Mouse (Mus musculus) Patski (cell line): ENCODE measurements around the gene Smyd2. TPM values are rescaled to one million over a fixed set of nuclear protein-coding genes. Genes with fewer than 3 reads are reported as not detected.

Source experiments
- ATAC-seq: fragments of 100-300 bp; one replicate; pipeline ENCODE4 v1.8.0; 2021
- CTCF ChIA-PET: fragments of 350-600 bp; sonication (Branson Sonifier 250); formaldehyde crosslinking; loops from one replicate; lab custom pipeline; 2022; ENCODE audit warnings: inconsistent platforms; lab: Charles Lee
- POLR2A ChIA-PET: fragments of 350-600 bp; sonication (Branson Sonifier 250); formaldehyde crosslinking; loops from one replicate; lab custom pipeline; 2022; ENCODE audit warnings: antibody characterized with exemption, inconsistent platforms; lab: Charles Lee
- DNase-seq: peaks from one replicate; pipeline ENCODE4 v3.0.0-alpha.2; 2011; ENCODE audit warnings: low read depth, low spot score
- H3K27me3 ChIP-seq: fragments of 371-371 bp; one replicate; pipeline ENCODE4 v1.5.1; 2021
- CTCF ChIP-seq: fragments of 100-300 bp; IDR thresholded peaks from one replicate; pipeline ENCODE4 v1.5.1; 2021
- in situ Hi-C: fragments of 300-500 bp; cut with MboI; formaldehyde crosslinking; loops from 3 replicates; pipeline ENCODE4 v1.11.1; 2018; ENCODE audit warnings: low pct_unique_long_range_greater_than_20kb, mixed read lengths
- polyA plus RNA-seq: library from polyadenylated mRNA; unstranded; gene quantifications from one replicate; pipeline ENCODE4 v1.2.3, GENCODE M21; 2021

The Smyd2 gene
- polyA plus RNA-seq, 1 experiment from 2014 or later, result 113 TPM

DNA sequence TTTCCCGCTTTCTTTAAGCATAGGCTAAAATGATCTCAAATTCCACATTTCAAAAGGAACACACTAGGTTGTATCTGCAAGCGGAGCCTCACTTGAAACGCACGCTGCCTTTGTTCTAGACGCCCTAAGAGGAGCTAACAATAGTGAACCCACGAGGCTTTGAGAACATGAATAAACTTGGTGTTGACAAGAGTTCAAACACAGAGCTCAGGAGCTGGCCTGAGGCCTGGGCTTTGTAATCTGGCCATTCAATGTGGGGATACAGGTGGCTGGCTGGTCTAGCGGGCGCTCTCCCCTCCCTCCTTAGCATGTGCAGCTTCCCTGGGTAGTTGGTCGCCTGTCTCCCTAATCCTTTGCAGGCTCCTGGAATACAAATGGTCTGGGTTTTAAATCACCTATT, 24.3 kb downstream of the Smyd2 start:
- in situ Hi-C loops, result no loop called here
- ATAC-seq (no peak), DNase-seq (no peak)
- no peaks in the 10 kb centered on the region for H3K27me3 ChIP-seq
- CTCF ChIA-PET, result interaction anchor here (0.9 to 2.2 kb wide), 2 partner anchors 9 to 14 kb away, joined by 3 to 8 read pairs; no protein-coding TSS in a partner anchor
- TF ChIP-seq CTCF, result no peak
- POLR2A ChIA-PET, result interaction anchor here (1.1 kb wide), 1 partner anchor 10 kb away, joined by 5 read pairs; no protein-coding TSS in a partner anchor

DNA sequence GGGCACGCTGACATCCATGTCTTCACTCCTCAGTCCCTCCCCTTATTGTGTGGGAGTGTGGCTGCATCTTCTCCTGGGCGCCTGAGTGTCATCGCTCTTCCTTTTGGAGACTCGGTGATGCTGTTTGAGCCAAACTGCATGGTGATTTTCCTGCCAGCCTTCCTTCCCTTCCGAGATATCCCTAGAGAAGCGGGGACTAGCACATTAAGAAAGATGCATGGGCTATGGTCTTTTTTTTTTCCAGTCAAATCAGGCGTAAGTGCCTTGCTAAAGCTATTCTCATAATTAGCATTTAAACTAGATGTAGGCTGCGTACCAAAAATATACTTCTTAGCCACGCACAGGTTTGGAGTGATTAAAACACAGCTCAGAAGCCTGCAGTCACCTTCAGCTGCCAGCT, 28.0 kb downstream of the Smyd2 start:
- in situ Hi-C loops, result no loop called here
- H3K27me3 ChIP-seq, result no peaks in the 10 kb centered on the region
- DNase-seq (no peak), ATAC-seq (no peak)
- ChIA-PET POLR2A (no interaction called here), CTCF (no interaction called here)
- TF ChIP-seq CTCF, result no peak

DNA sequence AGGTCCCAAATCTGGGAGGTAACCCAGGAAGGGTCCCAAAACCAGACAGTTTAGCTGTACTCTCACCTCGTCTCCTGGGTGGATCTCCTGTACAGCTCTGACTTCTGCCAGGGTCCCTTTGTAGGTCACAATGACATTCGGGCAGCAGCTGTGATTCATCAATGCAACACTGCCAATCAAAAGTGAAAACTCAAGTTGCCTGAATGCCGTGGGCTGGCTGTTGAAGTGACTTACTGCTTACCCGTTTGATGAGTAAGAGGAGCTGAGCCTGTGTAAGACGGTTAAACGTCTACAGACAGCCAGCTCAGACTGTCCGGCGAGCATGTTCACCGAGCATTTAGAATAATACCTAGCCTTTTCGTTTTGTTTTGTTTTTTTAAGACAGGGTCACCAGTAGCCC, 33.4 kb downstream of the Smyd2 start:
- DNase-seq (no peak), ATAC-seq (no peak)
- ChIA-PET POLR2A (no interaction called here), CTCF (interaction anchor here (1.1 to 2.5 kb wide), 7 partner anchors 9 to 182 kb away, joined by 3 to 13 read pairs (median 5); partner anchors contain the start of gene Smyd2)
- in situ Hi-C loops, result loop anchor here (5.0 kb wide), 2 partner anchors 34 to 84 kb away; partner anchors contain the start of gene Smyd2
- no peaks in the 10 kb centered on the region for H3K27me3 ChIP-seq
- no peak for TF ChIP-seq CTCF

DNA sequence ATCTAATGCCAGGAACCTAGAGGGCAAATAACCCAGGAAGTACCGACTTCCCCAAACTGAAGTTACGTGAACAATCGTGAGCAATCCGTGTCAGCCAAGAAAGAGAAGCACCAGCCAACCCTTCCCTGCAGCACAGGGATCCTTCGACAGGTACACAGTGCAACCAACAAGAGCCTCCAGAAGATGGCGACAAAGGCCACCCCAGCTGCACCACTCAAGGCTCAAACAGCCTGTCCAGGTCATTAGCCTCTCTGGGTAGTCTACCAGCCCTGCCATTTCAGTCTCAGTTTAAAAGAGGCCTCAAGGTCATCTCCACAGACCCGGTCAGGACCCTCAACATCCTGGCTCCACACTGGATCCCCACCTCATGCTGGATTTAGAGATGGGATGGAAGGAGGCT, 34.6 kb downstream of the Smyd2 start:
- in situ Hi-C loops, result loop anchor here (5.0 kb wide), 2 partner anchors 35 to 85 kb away; partner anchors contain the start of gene Smyd2
- POLR2A ChIA-PET, result interaction anchor here (1.7 kb wide), 1 partner anchor 10 kb away, joined by 5 read pairs; no protein-coding TSS in a partner anchor
- ATAC-seq, result peak; percentile 82
- no peak for TF ChIP-seq CTCF
- H3K27me3 ChIP-seq, result no peaks in the 10 kb centered on the region
- CTCF ChIA-PET, result interaction anchor here (0.7 to 2.5 kb wide), 14 partner anchors 10 to 181 kb away, joined by 3 to 13 read pairs (median 4); partner anchors contain the start of gene Smyd2
- no peak for DNase-seq

DNA sequence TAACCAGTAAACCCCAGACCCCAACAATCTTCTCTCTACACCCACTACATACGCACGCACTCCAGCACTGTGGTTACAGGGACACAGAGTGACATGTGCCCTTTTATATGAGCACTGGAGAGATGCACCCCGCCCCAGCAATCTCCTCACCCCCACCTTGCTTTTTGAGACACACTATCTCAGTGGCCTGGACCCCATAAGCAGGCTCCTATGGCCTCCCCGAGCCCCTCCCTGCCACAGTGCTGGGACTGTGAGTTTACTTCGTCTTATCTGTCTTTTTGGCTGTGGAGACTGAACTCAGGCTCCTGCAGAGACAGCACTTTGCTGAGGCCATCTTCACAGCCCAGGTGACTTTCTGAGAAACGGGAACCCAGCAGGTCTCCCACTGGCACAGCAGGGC, 36.2 kb downstream of the Smyd2 start:
- TF ChIP-seq CTCF, result no peak
- H3K27me3 ChIP-seq, result no peaks in the 10 kb centered on the region
- DNase-seq (no peak), ATAC-seq (no peak)
- in situ Hi-C loops, result loop anchor here (5.0 kb wide), 2 partner anchors 36 to 86 kb away; partner anchors contain the start of gene Smyd2
- CTCF ChIA-PET, result interaction anchor here (1.0 to 1.3 kb wide), 2 partner anchors 14 to 37 kb away, joined by 3 read pairs; no protein-coding TSS in a partner anchor
- POLR2A ChIA-PET, result interaction anchor here (0.5 kb wide), 1 partner anchor 40 kb away, joined by 3 read pairs; no protein-coding TSS in a partner anchor

- TF ChIP-seq CTCF, result no peak
- ChIA-PET CTCF (no interaction called here), POLR2A (no interaction called here)
- in situ Hi-C loops, result loop anchor here (5.0 kb wide), 2 partner anchors 37 to 87 kb away; partner anchors contain the start of gene Smyd2
- DNase-seq (no peak), ATAC-seq (no peak)
- H3K27me3 ChIP-seq, result no peaks in the 10 kb centered on the region
These were observed 37.2 kb downstream of the Smyd2 start for GRCm38 (mm10) chr1:189884951-189885350.

DNA sequence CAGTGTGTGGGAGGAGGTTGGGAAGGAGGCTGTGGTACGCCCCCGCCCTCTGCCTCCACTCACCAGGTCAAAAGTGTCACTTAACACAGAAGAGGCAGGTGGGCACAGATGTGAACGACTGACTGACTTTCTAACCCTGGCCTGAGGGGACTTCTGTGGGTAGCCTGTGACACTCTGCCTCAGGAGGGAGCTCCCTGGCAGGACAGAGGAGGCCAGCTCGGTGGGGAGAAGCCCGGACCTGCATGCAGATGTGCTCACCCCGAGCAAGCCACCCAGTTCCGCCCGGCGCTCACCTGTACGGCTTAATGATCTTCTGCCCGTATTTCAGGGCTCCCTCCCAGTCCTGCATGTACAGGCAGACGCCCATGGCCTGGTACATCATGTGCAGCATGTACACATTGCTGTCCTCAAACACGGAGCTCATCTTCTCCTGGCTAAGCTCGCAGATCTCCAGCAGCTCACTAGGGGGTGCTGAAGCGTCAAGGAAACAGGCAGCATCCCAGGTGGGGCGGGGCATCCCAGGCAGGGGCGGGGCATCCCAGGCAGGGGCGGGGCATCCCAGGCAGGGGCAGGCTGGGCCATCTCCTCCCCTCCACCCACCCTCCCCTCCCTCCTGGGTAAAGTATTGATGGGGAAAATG, 38.5 kb downstream of the Smyd2 start:
- DNase-seq (no peak), ATAC-seq (no peak)
- no peaks in the 10 kb centered on the region for H3K27me3 ChIP-seq
- ChIA-PET POLR2A (no interaction called here), CTCF (interaction anchor here (0.7 to 1.6 kb wide), 14 partner anchors 8 to 205 kb away, joined by 3 to 8 read pairs (median 4); partner anchors contain the start of gene Smyd2)
- in situ Hi-C loops, result no loop called here
- no peak for TF ChIP-seq CTCF

- no peaks in the 10 kb centered on the region for H3K27me3 ChIP-seq
- TF ChIP-seq CTCF, result no peak
- ChIA-PET POLR2A (no interaction called here), CTCF (interaction anchor here (0.7 to 1.6 kb wide), 12 partner anchors 9 to 205 kb away, joined by 3 to 8 read pairs (median 4); partner anchors contain the start of gene Smyd2)
- no peak for ATAC-seq
- DNase-seq, result no peak
- in situ Hi-C loops, result no loop called here
These were observed 39.3 kb downstream of the Smyd2 start for GRCm38 (mm10) chr1:189882886-189883285.

- in situ Hi-C loops, result no loop called here
- no peak for DNase-seq
- no peak for ATAC-seq
- TF ChIP-seq CTCF, result no peak
- POLR2A ChIA-PET, result interaction anchor here (0.7 kb wide), 1 partner anchor 189 kb away, joined by 5 read pairs; no protein-coding TSS in a partner anchor
- CTCF ChIA-PET, result interaction anchor here (1.2 to 1.9 kb wide), 5 partner anchors 13 to 177 kb away, joined by 3 to 5 read pairs (median 5); no protein-coding TSS in a partner anchor
- no peaks in the 10 kb centered on the region for H3K27me3 ChIP-seq
These were observed 41.4 kb downstream of the Smyd2 start for GRCm38 (mm10) chr1:189880745-189881144.

DNA sequence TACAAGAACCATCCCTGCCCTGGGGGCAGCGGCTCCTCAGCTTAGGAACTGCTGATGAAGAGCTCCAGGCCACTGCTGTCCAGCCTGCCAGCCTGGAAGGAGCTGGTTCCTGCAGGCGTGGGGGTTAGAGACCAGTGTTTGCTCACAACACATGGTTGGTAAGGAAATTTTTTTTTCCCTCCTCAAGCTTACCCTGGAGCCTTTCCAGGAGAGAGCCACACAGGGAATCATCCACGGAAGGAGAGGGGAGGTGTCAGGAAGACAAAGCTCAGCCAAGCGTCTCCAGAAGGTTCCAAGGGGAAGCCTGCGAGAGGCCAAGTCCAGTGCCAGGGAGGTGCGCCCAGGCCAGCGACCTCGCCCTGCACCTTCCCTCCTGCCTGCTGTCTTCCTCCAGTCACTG, 42.2 kb downstream of the Smyd2 start:
- H3K27me3 ChIP-seq, result no peaks in the 10 kb centered on the region
- ChIA-PET POLR2A (interaction anchor here (0.5 to 0.9 kb wide), 2 partner anchors 178 to 253 kb away, joined by 3 read pairs; no protein-coding TSS in a partner anchor), CTCF (interaction anchor here (0.8 to 1.9 kb wide), 12 partner anchors 12 to 177 kb away, joined by 3 to 5 read pairs (median 4); no protein-coding TSS in a partner anchor)
- TF ChIP-seq CTCF, result no peak
- ATAC-seq (peak; percentile 80), DNase-seq (peak; percentile 93)
- in situ Hi-C loops, result loop anchor here (5.0 kb wide), 1 partner anchor 93 kb away; no protein-coding TSS in a partner anchor
